Mouse (Mus musculus) G1E (cell line): Measurements from ENCODE around the gene Dkk3. TPM values are rescaled to one million over a fixed set of nuclear protein-coding genes. Genes with fewer than 3 reads are reported as not detected.
A peak's percentile ranks its signal among the peaks of the same experiment; 100 is the strongest.
"Not testable (repeated sequence)": the region's sequence is repeated elsewhere in the genome, so short reads cannot be mapped to it uniquely, and the experiment has no call there.

ENCODE experiments used
- ATAC-seq: 2 replicates; pipeline ENCODE4 v1.8.0; 2016; ENCODE audit warnings: mild to moderate bottlenecking; ENCODE audit not compliant: insufficient number of reproducible peaks, poor library complexity, low FRiP score, severe bottlenecking; ENCODE audit errors: extremely low read depth
- DNase-seq: peaks from one replicate; pipeline ENCODE4 v3.0.0; 2012; ENCODE audit warnings: low spot score
- H3K27me3 ChIP-seq: 2 replicates; pipeline ENCODE4 v1.6.1; 2012; ENCODE audit warnings: mild to moderate bottlenecking, low read length, inconsistent platforms; ENCODE audit not compliant: insufficient read depth
- H3K36me3 ChIP-seq: replicated peaks from 2 replicates; pipeline ENCODE3; 2012; ENCODE audit warnings: mild to moderate bottlenecking, inconsistent platforms
- H3K4me1 ChIP-seq: 2 replicates; pipeline ENCODE4 v1.6.1; 2012; ENCODE audit warnings: low read depth, low read length, inconsistent platforms, mixed read lengths; ENCODE audit not compliant: insufficient read depth
- H3K4me3 ChIP-seq: 2 replicates; pipeline ENCODE4 v1.5.1; 2012; ENCODE audit warnings: low read depth, mild to moderate bottlenecking, inconsistent platforms, low read length, moderate library complexity, mixed read lengths
- H3K9me3 ChIP-seq: replicated peaks from 2 replicates; pipeline ENCODE4 v1.6.1; 2012; ENCODE audit warnings: inconsistent platforms
- CTCF ChIP-seq: IDR thresholded peaks from 2 replicates; pipeline ENCODE4 v1.5.1; 2012; ENCODE audit warnings: low read depth, low read length, inconsistent platforms, mixed read lengths
- GATA1 ChIP-seq: IDR thresholded peaks from 2 replicates; pipeline ENCODE4 v1.6.1; 2012; ENCODE audit warnings: borderline replicate concordance, low read length, inconsistent platforms, mixed read lengths
- GATA2 ChIP-seq: IDR thresholded peaks from 2 replicates; pipeline ENCODE4 v1.6.1; 2012; ENCODE audit warnings: low read depth, low read length, inconsistent platforms, borderline replicate concordance
- POLR2AphosphoS5 ChIP-seq: IDR thresholded peaks from 2 replicates; pipeline ENCODE4 v1.6.1; 2012; ENCODE audit warnings: low read depth, low read length, inconsistent platforms; ENCODE audit not compliant: insufficient replicate concordance
- TAL1 ChIP-seq: conservative IDR thresholded peaks from 2 replicates; pipeline ENCODE4 v1.6.1; 2012; ENCODE audit warnings: low read depth, low read length, inconsistent platforms, mixed read lengths
- polyA plus RNA-seq: library from polyadenylated mRNA; stranded (reverse); fragments of >175 nt; gene quantifications from 2 replicates; pipeline ENCODE4 v1.2.3, GENCODE M21; 2012
- total RNA-seq, 2 experiments: library from RNA; stranded (forward) in 1 of 2; stranded (reverse) in 1 of 2; fragments of 200-1000 nt in 1 of 2; fragments of >200 nt in 1 of 2; fragmentation: Nextera tagmentation in 1 of 2; gene quantifications; 2 replicates each; pipeline ENCODE4 v1.2.3; 2014 to 2017

Dkk3 gene
- total and polyA plus RNA-seq, 3 experiments = 0.05 TPM; not detected in 2

DNA sequence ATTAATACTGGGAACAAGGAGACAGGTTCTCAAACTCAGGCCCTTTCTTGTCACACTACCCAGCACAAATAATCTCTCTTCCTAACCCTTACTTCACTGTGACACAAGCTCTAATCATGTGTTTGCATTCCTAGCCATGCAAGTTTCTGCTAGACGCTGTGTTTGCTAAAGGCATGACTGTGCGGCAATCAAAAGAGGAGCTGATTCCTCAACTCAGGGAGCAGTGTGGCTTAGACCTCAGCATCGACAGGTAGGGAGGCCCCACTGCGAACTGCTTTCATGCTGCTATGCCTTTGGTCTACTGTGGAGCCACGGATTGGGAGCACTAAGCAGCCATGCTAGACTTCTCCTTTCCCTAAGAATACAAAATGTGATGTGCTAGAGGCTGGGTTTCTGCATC, 55.0 kb downstream of the Dkk3 start:
- H3K4me1 ChIP-seq = no peaks in the 10 kb centered on the region
- DNase-seq = no peak
- TF ChIP-seq POLR2AphosphoS5 (no peak), GATA2 (no peak), CTCF (no peak), TAL1 (no peak), GATA1 (no peak)
- no peaks in the 10 kb centered on the region for H3K27me3 ChIP-seq
- no peak overlapping the region for H3K4me3 ChIP-seq
- no peak for ATAC-seq
- H3K9me3 ChIP-seq = no peaks in the 10 kb centered on the region
- H3K36me3 ChIP-seq = peaks cover 86% of the 10 kb centered on the region

DNA sequence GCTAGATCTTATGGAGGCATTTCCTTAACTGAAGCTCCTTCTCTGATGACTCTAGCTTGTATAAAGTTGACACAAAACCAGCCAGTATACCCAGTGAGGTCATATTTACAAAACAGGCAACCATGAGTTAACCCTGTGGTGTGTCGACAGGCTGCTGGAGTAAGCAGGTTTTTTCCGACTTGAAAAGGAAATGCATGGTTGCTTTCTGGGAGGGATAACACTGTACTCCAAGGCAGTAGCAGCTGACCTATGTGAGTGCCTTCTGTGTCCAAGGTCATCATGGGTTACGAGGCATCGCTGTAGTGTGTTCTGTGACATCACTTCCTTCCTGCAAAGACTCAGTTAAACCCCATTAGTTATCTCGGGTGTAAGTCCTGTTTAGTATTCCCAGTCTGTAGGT, 55.9 kb downstream of the Dkk3 start:
- H3K4me3 ChIP-seq = no peak overlapping the region
- no peak for DNase-seq
- no peak for TF ChIP-seq GATA1
- no peak for TF ChIP-seq GATA2
- no peak for TF ChIP-seq POLR2AphosphoS5
- no peak for TF ChIP-seq CTCF
- TF ChIP-seq TAL1 = no peak
- H3K9me3 ChIP-seq = no peaks in the 10 kb centered on the region
- H3K36me3 ChIP-seq = peaks cover 87% of the 10 kb centered on the region
- no peaks in the 10 kb centered on the region for H3K27me3 ChIP-seq
- ATAC-seq = no peak
- no peaks in the 10 kb centered on the region for H3K4me1 ChIP-seq

DNA sequence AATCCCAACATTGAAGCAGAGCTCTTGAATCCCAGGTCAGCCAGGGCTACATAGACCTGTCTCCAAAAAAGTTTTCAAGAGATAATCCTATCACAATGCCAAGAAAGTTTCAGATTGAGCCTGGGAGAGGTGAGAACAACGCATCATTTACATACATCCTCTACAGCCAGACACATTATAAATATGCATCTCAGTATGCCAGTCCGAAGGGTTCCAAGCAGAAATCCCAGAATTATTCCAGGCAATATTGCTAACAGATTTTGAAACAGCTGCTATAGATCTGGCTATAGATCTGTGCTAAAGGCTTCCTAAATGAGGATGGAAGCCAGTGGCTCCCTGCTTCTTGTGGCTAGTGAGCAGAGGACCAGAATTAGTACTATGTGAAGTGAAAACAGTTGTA, 58.0 kb downstream of the Dkk3 start:
- no peaks in the 10 kb centered on the region for H3K9me3 ChIP-seq
- peaks cover 74% of the 10 kb centered on the region for H3K36me3 ChIP-seq
- no peak overlapping the region for H3K4me3 ChIP-seq
- no peaks in the 10 kb centered on the region for H3K27me3 ChIP-seq
- DNase-seq = no peak
- no peak for ATAC-seq
- no peaks in the 10 kb centered on the region; the same call in 1 of the 2 replicates for H3K4me1 ChIP-seq
- TF ChIP-seq CTCF (no peak), POLR2AphosphoS5 (no peak), TAL1 (no peak), GATA1 (no peak), GATA2 (no peak)

DNA sequence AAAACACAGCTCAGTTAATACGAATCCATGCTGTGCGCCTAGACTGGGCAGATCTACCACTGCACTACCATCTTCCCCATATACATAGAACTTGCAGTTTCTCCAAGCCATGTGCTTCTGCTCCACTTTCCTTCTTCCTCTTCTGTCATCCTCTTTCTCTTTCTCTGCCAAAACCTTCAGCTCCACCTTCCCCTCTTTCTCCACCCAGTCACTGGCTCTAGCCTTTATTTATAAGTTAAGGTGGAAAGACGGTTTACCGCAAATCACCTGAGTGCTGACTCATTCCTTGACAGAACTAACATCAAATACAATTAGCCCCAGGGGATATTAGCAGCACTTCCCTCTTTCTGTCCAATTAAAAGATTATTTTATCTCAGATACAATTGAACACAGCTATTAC, 63.9 kb downstream of the Dkk3 start:
- H3K36me3 ChIP-seq = peaks cover 69% of the 10 kb centered on the region
- H3K9me3 ChIP-seq, H3K4me3 ChIP-seq, DNase-seq, ATAC-seq, H3K4me1 ChIP-seq, H3K27me3 ChIP-seq: not testable (repeated sequence)

DNA sequence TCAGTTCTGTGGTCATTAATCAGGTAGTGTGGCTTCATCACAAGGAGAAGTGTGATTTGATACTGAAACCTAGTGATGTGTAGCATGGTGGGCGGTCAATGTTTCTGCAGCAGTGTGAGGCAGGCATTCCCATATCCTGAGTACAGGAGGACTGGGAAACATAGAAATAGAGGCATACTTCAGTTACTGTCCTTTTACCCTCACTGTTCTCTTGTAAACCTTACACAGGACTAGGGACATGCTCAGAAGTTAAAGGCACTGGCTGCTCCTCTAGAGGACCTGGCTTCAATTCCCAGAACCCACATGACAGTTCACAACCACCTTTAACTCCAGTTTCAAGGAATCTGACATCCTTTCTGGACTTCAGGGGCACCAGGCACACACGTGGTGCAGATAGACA, 72.7 kb downstream of the Dkk3 start:
- Histone ChIP-seq H3K4me3 (no peak overlapping the region), H3K4me1 (no peaks in the 10 kb centered on the region), H3K9me3 (no peaks in the 10 kb centered on the region), H3K27me3 (no peaks in the 10 kb centered on the region), H3K36me3 (peaks cover 76% of the 10 kb centered on the region)
- DNase-seq (no peak), ATAC-seq (no peak)
- no peak for TF ChIP-seq GATA2
- no peak for TF ChIP-seq POLR2AphosphoS5
- TF ChIP-seq CTCF = no peak
- TF ChIP-seq GATA1 = no peak
- TF ChIP-seq TAL1 = no peak

DNA sequence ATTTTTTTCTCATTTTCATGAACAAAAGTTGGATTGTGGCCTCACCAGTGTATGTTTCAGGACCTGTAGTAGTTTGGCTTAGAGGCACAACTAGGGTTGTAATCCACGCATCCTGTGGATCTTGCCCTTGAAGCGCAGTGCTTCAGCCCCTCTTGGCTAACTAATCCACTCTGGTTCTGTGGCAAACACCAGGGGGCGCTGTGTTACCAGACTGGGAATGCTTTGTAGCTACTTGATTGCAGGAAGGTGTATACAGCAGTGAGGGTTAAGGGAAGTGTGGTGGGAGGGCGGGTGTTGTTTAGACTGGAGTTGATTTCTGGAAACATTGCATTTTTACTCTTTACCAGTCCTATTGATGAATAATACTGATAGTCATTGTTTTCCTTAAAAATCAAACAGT, 73.8 kb downstream of the Dkk3 start:
- ATAC-seq (peak; percentile 63; the same call in 1 of the 2 replicates), DNase-seq (peak; percentile 22)
- Histone ChIP-seq H3K4me3 (no peak overlapping the region), H3K36me3 (peaks cover 76% of the 10 kb centered on the region), H3K9me3 (no peaks in the 10 kb centered on the region), H3K4me1 (no peaks in the 10 kb centered on the region), H3K27me3 (no peaks in the 10 kb centered on the region)
- TF ChIP-seq POLR2AphosphoS5 = no peak
- TF ChIP-seq CTCF = peak; percentile 84
- no peak for TF ChIP-seq GATA1

DNA sequence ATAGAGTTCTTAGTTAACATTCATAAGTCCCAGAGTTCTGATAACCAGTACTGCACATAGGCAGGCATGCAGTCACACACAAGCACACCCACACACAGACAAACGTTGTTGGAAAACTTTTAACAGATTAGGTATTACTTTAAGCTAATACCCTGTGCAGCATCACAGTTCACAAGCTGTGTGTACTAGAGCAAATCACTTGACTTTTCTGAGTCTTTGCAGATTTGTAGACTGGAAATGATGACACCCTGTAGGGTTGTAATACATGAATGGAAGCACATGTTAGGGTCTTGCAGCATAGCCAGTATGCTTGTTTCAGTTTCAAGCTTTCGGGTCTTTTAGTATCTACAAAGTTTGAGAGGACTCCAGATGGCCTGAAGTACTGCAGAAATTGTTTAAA, 74.6 kb downstream of the Dkk3 start:
- Histone ChIP-seq H3K27me3 (no peaks in the 10 kb centered on the region), H3K4me1 (no peaks in the 10 kb centered on the region), H3K4me3 (no peak overlapping the region), H3K9me3 (no peaks in the 10 kb centered on the region), H3K36me3 (peaks cover 72% of the 10 kb centered on the region)
- TF ChIP-seq GATA2 (no peak), TAL1 (no peak), POLR2AphosphoS5 (no peak), CTCF (no peak), GATA1 (no peak)
- no peak for ATAC-seq
- no peak for DNase-seq
